Mouse (Mus musculus): ENCODE results near the gene Lrrtm3.
A peak's percentile ranks its signal among the peaks of the same experiment; 100 is the strongest.

Gene Lrrtm3

GRCm38 (mm10) chr10:64041892-64042291 is 48.2 kb downstream of the Lrrtm3 start:
- no peak for DNase-seq (ENCODE audit: low spot score)

- no peak for DNase-seq (ENCODE audit: low spot score)
These were observed 48.9 kb downstream of the Lrrtm3 start for GRCm38 (mm10) chr10:64041218-64041617.

- DNase-seq (ENCODE audit: low spot score): peak; percentile 14
These were observed 50.1 kb downstream of the Lrrtm3 start for GRCm38 (mm10) chr10:64039760-64040535.

- DNase-seq (ENCODE audit: low spot score): no peak
These were observed 59.2 kb downstream of the Lrrtm3 start for GRCm38 (mm10) chr10:64030901-64031300.

GRCm38 (mm10) chr10:64023340-64023739 is 66.7 kb downstream of the Lrrtm3 start:
- peak; percentile 42 for DNase-seq (ENCODE audit: low spot score)

- no peak for DNase-seq (ENCODE audit: low spot score)
These were observed 69.7 kb downstream of the Lrrtm3 start for GRCm38 (mm10) chr10:64020347-64020746.

- no peak for DNase-seq (ENCODE audit: low spot score)
These were observed 88.1 kb downstream of the Lrrtm3 start for GRCm38 (mm10) chr10:64001996-64002395.

- no peak for DNase-seq (ENCODE audit: low spot score)
These were observed 88.5 kb downstream of the Lrrtm3 start for GRCm38 (mm10) chr10:64001531-64001930.

GRCm38 (mm10) chr10:63994251-63994650 is 95.8 kb downstream of the Lrrtm3 start:
- DNase-seq (ENCODE audit: low spot score): no peak

- no peak for DNase-seq (ENCODE audit: low spot score)
These were observed 104.5 kb downstream of the Lrrtm3 start for GRCm38 (mm10) chr10:63985576-63985975.

GRCm38 (mm10) chr10:63979410-63979809 is 110.7 kb downstream of the Lrrtm3 start:
- no peak for DNase-seq (ENCODE audit: low spot score)

- DNase-seq (ENCODE audit: low spot score): no peak
These were observed 111.1 kb downstream of the Lrrtm3 start for GRCm38 (mm10) chr10:63978969-63979368.

- DNase-seq (ENCODE audit: low spot score): no peak
These were observed 111.5 kb downstream of the Lrrtm3 start for GRCm38 (mm10) chr10:63978535-63978934.

GRCm38 (mm10) chr10:63978101-63978500 is 112.0 kb downstream of the Lrrtm3 start:
- no peak for DNase-seq (ENCODE audit: low spot score)

- DNase-seq (ENCODE audit: low spot score): no peak
These were observed 117.8 kb downstream of the Lrrtm3 start for GRCm38 (mm10) chr10:63972300-63972699.

GRCm38 (mm10) chr10:63954308-63954930 is 135.7 kb downstream of the Lrrtm3 start:
- no peak for DNase-seq (ENCODE audit: low spot score)

- DNase-seq (ENCODE audit: low spot score): no peak
These were observed 138.6 kb downstream of the Lrrtm3 start for GRCm38 (mm10) chr10:63951481-63951880.

GRCm38 (mm10) chr10:63950867-63951266 is 139.2 kb downstream of the Lrrtm3 start:
- no peak for DNase-seq (ENCODE audit: low spot score)

GRCm38 (mm10) chr10:63947266-63947665 is 142.8 kb downstream of the Lrrtm3 start:
- peak; percentile 40 for DNase-seq (ENCODE audit: low spot score)

GRCm38 (mm10) chr10:63945534-63945933 is 144.5 kb downstream of the Lrrtm3 start:
- no peak for DNase-seq (ENCODE audit: low spot score)

GRCm38 (mm10) chr10:63933946-63934345 is 156.1 kb downstream of the Lrrtm3 start:
- DNase-seq (ENCODE audit: low spot score): no peak

GRCm38 (mm10) chr10:63927334-63927733 is 162.7 kb downstream of the Lrrtm3 start, which contains the start of gene Gm10118:
TSS of gene Gm10118 (minus strand) at chr10:63927434.
- DNase-seq (ENCODE audit: low spot score): no peak

GRCm38 (mm10) chr10:63908878-63909277 is 181.2 kb downstream of the Lrrtm3 start:
- no peak for DNase-seq (ENCODE audit: low spot score)
